Mouse (Mus musculus) ovary, adult 18-20 months (tissue): ENCODE data around the gene Galnt18.

Experiments
- DNase-seq: peaks from one replicate; pipeline ENCODE4 v3.0.0; 2022; ENCODE audit warnings: low spot score, mixed read lengths

The Galnt18 gene

GRCm38 (mm10) chr7:111771251-111771801 lies 8.5 kb downstream of the Galnt18 start:
- no peak for DNase-seq

GRCm38 (mm10) chr7:111770585-111770984 lies 9.2 kb downstream of the Galnt18 start:
- DNase-seq, result no peak

DNA sequence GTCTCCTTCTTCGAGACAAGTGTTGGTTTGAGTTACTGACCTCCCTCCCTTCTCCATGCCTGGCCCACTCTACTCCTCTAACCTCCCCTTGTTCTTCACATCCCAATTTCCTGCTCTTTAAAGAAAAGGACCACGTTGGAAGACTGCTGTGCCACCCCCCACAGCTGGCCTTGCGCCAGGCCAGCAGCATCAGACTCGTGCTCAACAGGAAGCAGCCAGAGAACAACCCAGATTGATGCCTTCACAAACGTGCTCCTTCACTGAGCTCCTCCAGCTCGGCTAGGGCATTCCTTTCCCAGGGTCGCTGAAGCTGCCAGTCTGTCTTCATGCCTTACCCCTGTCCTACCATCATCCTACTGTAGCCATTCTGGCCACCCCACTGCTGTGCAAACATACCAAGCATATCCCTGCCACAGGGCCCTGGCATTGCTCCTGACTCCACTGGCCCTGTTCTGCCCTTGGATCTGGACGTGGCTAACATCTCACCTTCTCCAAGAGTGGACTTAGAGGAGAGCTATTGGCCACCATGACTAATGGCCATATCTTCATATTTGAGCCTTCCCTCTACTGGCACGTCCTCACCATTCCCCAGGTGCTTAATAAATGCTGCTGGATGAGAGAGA lies 13.5 kb downstream of the Galnt18 start:
- no peak for DNase-seq

GRCm38 (mm10) chr7:111762754-111763153 lies 17.0 kb downstream of the Galnt18 start:
- DNase-seq, result no peak

- DNase-seq, result no peak
Observed at GRCm38 (mm10) chr7:111748571-111749071, 31.2 kb downstream of the Galnt18 start.

GRCm38 (mm10) chr7:111744770-111745169 lies 35.0 kb downstream of the Galnt18 start:
- no peak for DNase-seq

- DNase-seq, result no peak
Observed at GRCm38 (mm10) chr7:111741595-111741994, 38.2 kb downstream of the Galnt18 start.

- DNase-seq, result no peak
Observed at GRCm38 (mm10) chr7:111740091-111740490, 39.7 kb downstream of the Galnt18 start.

DNA sequence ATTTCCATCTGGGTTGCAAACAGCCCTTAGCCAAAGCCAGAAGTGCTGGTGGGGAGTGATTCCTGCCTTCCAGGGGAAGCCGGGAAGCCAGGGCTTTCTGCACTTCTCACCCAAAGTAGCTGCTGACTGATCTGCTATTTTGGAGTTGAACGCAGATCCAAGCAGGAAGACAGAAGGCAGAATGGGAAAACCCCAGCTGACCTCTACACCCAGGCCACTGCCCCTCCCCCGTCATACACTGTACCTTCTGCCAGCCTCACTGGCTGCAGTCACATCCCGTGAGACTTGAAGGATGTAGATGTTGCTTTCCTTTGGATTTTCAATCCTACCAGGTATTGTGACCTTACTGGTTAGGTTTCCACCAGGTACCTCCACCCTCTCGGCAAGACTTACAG lies 40.4 kb downstream of the Galnt18 start:
- DNase-seq, result no peak

GRCm38 (mm10) chr7:111738456-111739370 lies 41.1 kb downstream of the Galnt18 start:
- DNase-seq, result no peak

DNA sequence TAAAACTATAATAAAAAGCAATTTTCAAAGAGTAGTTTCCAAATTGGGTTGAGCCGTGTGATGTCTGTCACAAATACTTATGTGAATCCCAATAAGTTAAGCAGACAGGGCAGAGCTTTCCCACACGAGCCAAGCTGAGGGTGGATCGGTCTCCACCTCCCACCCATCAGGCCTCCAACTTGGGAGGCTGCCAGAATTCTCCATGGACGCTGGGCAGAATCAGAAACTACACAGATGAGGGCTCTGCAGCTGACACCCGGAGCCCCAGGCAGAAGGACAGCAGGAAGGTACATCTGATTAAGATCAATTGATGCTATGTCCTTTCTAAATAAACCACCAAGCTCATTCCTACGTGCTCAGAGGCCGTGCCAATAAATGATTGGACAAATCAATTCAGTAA lies 42.4 kb downstream of the Galnt18 start:
- no peak for DNase-seq

DNA sequence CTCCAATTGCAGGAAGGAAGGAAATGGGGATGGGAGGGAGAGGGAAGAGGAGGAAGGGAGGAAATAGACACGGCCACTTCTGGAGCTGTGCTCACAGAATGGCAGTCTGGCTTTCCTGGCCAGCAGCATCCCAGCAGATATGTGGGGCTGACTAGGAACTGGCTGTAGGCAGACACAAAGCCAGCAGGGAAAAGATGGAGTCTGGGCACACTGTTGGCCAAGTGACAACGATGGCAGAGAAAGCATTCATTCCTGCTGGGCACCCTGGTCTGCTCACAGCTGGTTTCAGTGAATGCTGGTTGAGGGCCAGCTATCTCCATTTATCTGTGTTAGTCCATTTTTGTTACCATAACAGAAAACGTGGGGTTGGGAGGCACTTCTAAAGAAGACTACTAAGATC lies 43.4 kb downstream of the Galnt18 start:
- DNase-seq, result no peak

GRCm38 (mm10) chr7:111730346-111731269 lies 49.2 kb downstream of the Galnt18 start:
- no peak for DNase-seq

- peak; percentile 9 for DNase-seq
Observed at GRCm38 (mm10) chr7:111726928-111727327, 52.8 kb downstream of the Galnt18 start.

GRCm38 (mm10) chr7:111724730-111725129 lies 55.0 kb downstream of the Galnt18 start:
- DNase-seq, result no peak

DNA sequence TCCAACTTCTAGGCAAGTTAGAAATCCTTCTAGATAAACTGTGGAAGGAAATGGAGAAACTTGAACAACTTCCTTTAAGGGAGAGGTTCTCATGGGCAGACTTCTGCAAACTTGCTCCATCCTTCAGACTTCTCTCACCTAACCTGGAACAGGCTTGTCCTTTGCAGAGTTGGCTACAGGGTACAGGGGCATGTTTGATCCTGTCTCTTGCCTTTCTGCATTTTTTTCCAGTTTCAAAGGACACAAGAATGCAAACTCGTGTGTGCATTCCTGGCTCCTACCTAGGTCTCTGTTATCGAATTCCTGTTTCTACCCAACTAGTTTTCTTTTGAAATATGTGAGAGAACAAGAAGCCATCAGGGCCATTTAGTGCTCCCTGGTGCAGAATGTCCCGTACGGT lies 55.8 kb downstream of the Galnt18 start:
- no peak for DNase-seq

DNA sequence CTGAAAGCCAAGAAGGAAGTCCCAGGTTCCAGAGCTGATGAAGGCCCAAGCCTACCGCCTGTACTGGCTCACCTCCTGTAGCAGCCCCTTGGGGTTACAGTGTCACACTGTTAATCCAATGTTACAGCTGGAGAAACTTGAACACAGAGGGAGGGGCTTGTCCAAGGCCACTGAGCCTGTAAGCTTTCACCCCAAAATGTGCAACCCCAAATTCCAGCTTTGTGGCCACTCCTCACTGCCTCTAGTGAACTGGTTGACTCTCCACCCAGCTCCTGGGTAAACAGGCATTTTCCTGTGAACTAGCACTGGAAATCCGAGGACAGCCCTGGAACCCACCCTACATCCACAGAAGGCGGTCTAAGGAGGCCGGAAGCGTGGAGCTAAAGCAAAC lies 58.5 kb downstream of the Galnt18 start:
- no peak for DNase-seq

DNA sequence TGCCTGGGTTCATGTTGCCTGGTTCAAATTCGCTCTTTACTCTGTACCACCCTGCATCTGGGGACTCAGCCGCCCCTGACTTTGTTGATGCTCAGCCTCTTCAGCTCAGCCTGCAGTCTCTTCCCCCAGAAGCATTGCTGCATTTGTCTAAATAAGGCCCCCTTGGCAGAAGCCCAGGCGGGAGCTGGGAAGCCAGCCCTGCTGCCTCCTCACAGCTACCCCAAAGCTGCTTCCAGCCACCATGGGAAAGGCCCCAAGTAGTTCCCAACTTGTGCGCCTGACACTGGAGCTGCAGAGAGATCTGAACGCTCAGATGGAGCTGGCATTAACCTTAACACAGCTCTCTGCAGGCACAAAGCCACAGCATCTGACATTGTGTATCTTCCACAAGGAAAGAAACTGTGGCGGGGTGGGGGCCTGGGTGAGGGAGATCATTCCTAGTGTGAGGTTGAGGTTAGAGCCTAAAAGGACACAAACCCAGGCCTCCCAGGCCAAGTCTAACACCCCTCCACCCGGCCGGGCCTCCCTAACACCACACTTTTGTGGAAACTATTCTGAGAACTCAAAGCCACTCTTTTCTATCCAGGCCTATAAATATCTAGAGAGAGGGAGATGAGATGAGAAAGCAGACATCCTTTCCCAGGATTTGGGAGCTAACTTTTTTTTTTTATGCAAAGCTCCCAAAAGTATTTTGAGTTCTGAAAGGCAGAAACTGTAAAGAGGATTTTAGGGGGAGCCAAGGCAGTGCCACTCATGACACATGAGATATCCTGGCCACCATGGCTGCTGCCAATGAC lies 59.1 kb downstream of the Galnt18 start:
- DNase-seq, result no peak

DNA sequence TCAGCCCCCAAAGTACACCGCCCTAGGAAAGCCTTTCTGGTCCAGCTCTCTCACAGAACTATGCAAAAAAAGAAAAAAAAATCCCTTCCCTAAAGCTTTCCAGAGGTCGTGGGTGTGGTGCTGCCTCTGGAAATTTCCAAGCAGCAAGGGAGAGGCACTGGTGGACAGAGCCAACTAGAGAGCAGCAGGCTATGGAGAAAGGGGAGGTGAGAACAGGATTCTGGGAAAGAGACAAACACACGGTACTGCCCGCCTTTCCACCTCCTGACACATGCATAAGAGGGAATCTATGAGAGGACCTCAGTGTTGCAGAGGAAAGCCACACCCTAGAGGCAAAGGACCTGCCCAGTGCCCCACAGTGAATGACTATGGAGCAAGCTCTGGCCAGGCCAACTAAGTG lies 60.9 kb downstream of the Galnt18 start:
- no peak for DNase-seq

DNA sequence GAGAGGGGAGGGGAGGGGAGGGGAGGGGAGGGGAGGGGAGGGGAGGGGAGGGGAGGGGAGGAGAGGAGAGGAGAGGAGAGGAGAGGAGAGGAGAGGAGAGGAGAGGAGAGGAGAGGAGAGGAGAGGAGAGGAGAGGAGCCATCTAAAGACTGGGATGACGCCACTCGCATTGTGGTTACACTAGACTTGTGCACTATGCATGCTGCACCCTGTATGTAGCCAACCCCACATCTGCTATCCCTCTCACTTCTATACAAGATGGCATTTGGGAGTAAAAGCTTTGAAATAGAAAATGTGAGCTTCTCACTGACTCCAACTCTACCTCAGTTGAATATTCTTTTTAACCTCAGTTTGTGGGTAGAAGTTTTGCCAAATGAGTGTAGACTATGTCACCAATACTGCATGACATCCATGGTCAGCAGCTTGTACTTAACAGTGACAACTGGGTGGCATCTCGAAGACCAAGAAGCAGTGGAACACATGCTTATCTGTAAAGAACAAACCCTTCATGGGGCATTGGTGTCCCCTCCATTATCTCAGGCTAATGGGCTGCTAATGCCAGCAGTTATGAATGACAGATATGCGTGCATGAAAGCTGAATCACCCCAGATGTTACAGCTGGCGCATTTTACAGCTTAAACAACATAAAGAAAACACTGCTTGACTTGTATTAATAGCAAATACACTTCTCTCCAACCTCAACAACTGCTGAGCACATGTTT lies 65.0 kb downstream of the Galnt18 start:
- no peak for DNase-seq
